Mouse (Mus musculus) T-cell, adult 66 days (primary cell): Measurements from ENCODE around the gene Gm4070. TPM values are rescaled to one million over a fixed set of nuclear protein-coding genes. Genes with fewer than 3 reads are reported as not detected.

Source experiments
- total RNA-seq, 2 experiments: library from RNA; stranded (reverse); gene quantifications; 3 replicates in 1 of 2; 4 replicates in 1 of 2; pipeline ENCODE4 v1.2.4; 2023

Gm4070 gene
- 100 to 1,000 TPM; 128 to 145 TPM for total RNA-seq

GRCm38 (mm10) chr7:105953812-105954211 lies at the start of gene Gm4070:
Gene Gm4070, minus strand, starts transcription at chr7:105953967.

Other genes starting within 250 kb of the Gm4070 start
- gene Ilk, start 217.4 kb downstream of the Gm4070 start, total RNA-seq = 100 to 1,000 TPM in 1 of 2 experiments, 10 to 100 TPM in 1; 99.7 to 101 TPM
- gene Rrp8, start 216.6 kb downstream of the Gm4070 start, total RNA-seq = 10 to 100 TPM; 22.6 to 24.7 TPM
- 100 to 1,000 TPM; 212 to 221 TPM for gene Taf10, start 209.6 kb downstream of the Gm4070 start, total RNA-seq
- 10 to 100 TPM; 46.4 to 53.8 TPM for gene Tpp1, start 201.7 kb downstream of the Gm4070 start, total RNA-seq
- gene Dchs1, start 166.3 kb downstream of the Gm4070 start, total RNA-seq = under 1 TPM in 1 of 2 experiments, not detected in 1; 0.20 TPM
- 10 to 100 TPM; 39.7 to 55.9 TPM for gene Mrpl17, start 142.9 kb downstream of the Gm4070 start, total RNA-seq